Mouse (Mus musculus): Measurements from ENCODE around the gene Itsn1. TPM values are rescaled to one million over a fixed set of nuclear protein-coding genes. Genes with fewer than 3 reads are reported as not detected.

The Itsn1 gene
- polyA plus RNA-seq, 1 experiment from 2014 or later, result 27.6 TPM

GRCm38 (mm10) chr16:91761202-91761601 is 32.1 kb downstream of the Itsn1 start:
- WGBS, result 84% methylated on average over 9 of the region's 9 CpGs
- no peaks in the 10 kb centered on the region; the same call in 1 of the 2 replicates for H3K36me3 ChIP-seq
- H3K4me3 ChIP-seq (replicated peaks), result no peak overlapping the region
- no peak overlapping the region for H3K9ac ChIP-seq
- H3K4me1 ChIP-seq, result peaks cover 39% of the 10 kb centered on the region
- H3K9me3 ChIP-seq (replicated peaks), result no peaks in the 10 kb centered on the region
- no peak overlapping the region for H3K27ac ChIP-seq
- H3K4me2 ChIP-seq, result no peak overlapping the region
- H3K27me3 ChIP-seq, result no peaks in the 10 kb centered on the region
- ATAC-seq (replicated peaks; ENCODE audit: low FRiP score), result no peak

- Histone ChIP-seq H3K9ac (no peak overlapping the region), H3K27ac (no peak overlapping the region), H3K4me3 (replicated peaks) (no peak overlapping the region), H3K4me2 (no peak overlapping the region), H3K27me3 (no peaks in the 10 kb centered on the region), H3K4me1 (peaks cover 44% of the 10 kb centered on the region), H3K36me3 (no peaks in the 10 kb centered on the region; the same call in 1 of the 2 replicates), H3K9me3 (replicated peaks) (no peaks in the 10 kb centered on the region)
- WGBS, result 64% methylated on average over 3 of the region's 3 CpGs
- no peak for ATAC-seq (replicated peaks; ENCODE audit: low FRiP score)
Observed at GRCm38 (mm10) chr16:91761761-91762160, 32.7 kb downstream of the Itsn1 start.

GRCm38 (mm10) chr16:91762476-91762875 is 33.4 kb downstream of the Itsn1 start:
- Histone ChIP-seq H3K4me2 (no peak overlapping the region), H3K4me3 (replicated peaks) (no peak overlapping the region), H3K9ac (no peak overlapping the region), H3K36me3 (no peaks in the 10 kb centered on the region; the same call in 1 of the 2 replicates), H3K27ac (no peak overlapping the region), H3K27me3 (no peaks in the 10 kb centered on the region), H3K9me3 (replicated peaks) (no peaks in the 10 kb centered on the region), H3K4me1 (peaks cover 52% of the 10 kb centered on the region)
- no peak for ATAC-seq (replicated peaks; ENCODE audit: low FRiP score)
- 52% methylated on average over 7 of the region's 7 CpGs for WGBS

- Histone ChIP-seq H3K9ac (no peak overlapping the region), H3K27ac (no peak overlapping the region), H3K4me2 (no peak overlapping the region), H3K36me3 (no peaks in the 10 kb centered on the region; the same call in 1 of the 2 replicates), H3K27me3 (no peaks in the 10 kb centered on the region), H3K9me3 (replicated peaks) (no peaks in the 10 kb centered on the region), H3K4me3 (replicated peaks) (no peak overlapping the region), H3K4me1 (peaks cover 53% of the 10 kb centered on the region)
- ATAC-seq (replicated peaks; ENCODE audit: low FRiP score), result no peak
- WGBS, result 58% methylated on average over 6 of the region's 6 CpGs
Observed at GRCm38 (mm10) chr16:91763975-91764374, 34.9 kb downstream of the Itsn1 start.

GRCm38 (mm10) chr16:91764414-91764813 is 35.3 kb downstream of the Itsn1 start:
- Histone ChIP-seq H3K27me3 (no peaks in the 10 kb centered on the region), H3K9me3 (replicated peaks) (no peaks in the 10 kb centered on the region), H3K4me2 (no peak overlapping the region), H3K9ac (no peak overlapping the region), H3K36me3 (peaks cover 3% of the 10 kb centered on the region), H3K4me1 (peaks cover 53% of the 10 kb centered on the region), H3K4me3 (replicated peaks) (no peak overlapping the region), H3K27ac (no peak overlapping the region)
- WGBS, result 76% methylated on average over 6 of the region's 6 CpGs
- no peak for ATAC-seq (replicated peaks; ENCODE audit: low FRiP score)

- H3K4me2 ChIP-seq, result no peak overlapping the region
- H3K9me3 ChIP-seq (replicated peaks), result no peaks in the 10 kb centered on the region
- H3K27ac ChIP-seq, result no peak overlapping the region
- no peak for ATAC-seq (replicated peaks; ENCODE audit: low FRiP score)
- H3K36me3 ChIP-seq, result peaks cover 3% of the 10 kb centered on the region
- peaks cover 49% of the 10 kb centered on the region for H3K4me1 ChIP-seq
- no peak overlapping the region for H3K4me3 ChIP-seq (replicated peaks)
- WGBS, result 90% methylated on average over 15 of the region's 15 CpGs
- no peaks in the 10 kb centered on the region for H3K27me3 ChIP-seq
- no peak overlapping the region for H3K9ac ChIP-seq
Observed at GRCm38 (mm10) chr16:91765121-91765815, 36.2 kb downstream of the Itsn1 start.

GRCm38 (mm10) chr16:91765816-91766210 is 36.7 kb downstream of the Itsn1 start:
- Histone ChIP-seq H3K4me1 (peaks cover 51% of the 10 kb centered on the region), H3K9ac (no peak overlapping the region), H3K36me3 (peaks cover 3% of the 10 kb centered on the region; the same call in 1 of the 2 replicates), H3K27ac (no peak overlapping the region), H3K9me3 (replicated peaks) (no peaks in the 10 kb centered on the region), H3K4me2 (no peak overlapping the region), H3K4me3 (replicated peaks) (no peak overlapping the region), H3K27me3 (no peaks in the 10 kb centered on the region)
- WGBS, result 93% methylated on average over 15 of the region's 15 CpGs
- ATAC-seq (replicated peaks; ENCODE audit: low FRiP score), result no peak

- ATAC-seq (replicated peaks; ENCODE audit: low FRiP score), result no peak
- no peak overlapping the region for H3K4me3 ChIP-seq (replicated peaks)
- WGBS, result 82% methylated on average over 11 of the region's 11 CpGs
- H3K4me1 ChIP-seq, result peaks cover 43% of the 10 kb centered on the region
- no peak overlapping the region for H3K9ac ChIP-seq
- H3K4me2 ChIP-seq, result no peak overlapping the region
- H3K27ac ChIP-seq, result no peak overlapping the region
- H3K27me3 ChIP-seq, result no peaks in the 10 kb centered on the region
- no peaks in the 10 kb centered on the region for H3K9me3 ChIP-seq (replicated peaks)
- peaks cover 3% of the 10 kb centered on the region; the same call in 1 of the 2 replicates for H3K36me3 ChIP-seq
Observed at GRCm38 (mm10) chr16:91767165-91767701, 38.2 kb downstream of the Itsn1 start.

- Histone ChIP-seq H3K27ac (no peak overlapping the region), H3K27me3 (no peaks in the 10 kb centered on the region), H3K36me3 (peaks cover 3% of the 10 kb centered on the region; the same call in 1 of the 2 replicates), H3K4me3 (replicated peaks) (no peak overlapping the region), H3K4me2 (no peak overlapping the region), H3K9me3 (replicated peaks) (no peaks in the 10 kb centered on the region), H3K9ac (no peak overlapping the region), H3K4me1 (peaks cover 39% of the 10 kb centered on the region)
- ATAC-seq (replicated peaks; ENCODE audit: low FRiP score), result no peak
- 96% methylated on average over 6 of the region's 6 CpGs for WGBS
Observed at GRCm38 (mm10) chr16:91768586-91768985, 39.5 kb downstream of the Itsn1 start.

- 88% methylated on average over 5 of the region's 5 CpGs for WGBS
- Histone ChIP-seq H3K4me1 (peaks cover 30% of the 10 kb centered on the region), H3K4me2 (no peak overlapping the region), H3K9ac (no peak overlapping the region), H3K9me3 (replicated peaks) (no peaks in the 10 kb centered on the region), H3K27ac (0 out of 2 replicates have a peak overlapping the region, but pooled peaks have one; percentile 24), H3K27me3 (no peaks in the 10 kb centered on the region), H3K4me3 (replicated peaks) (no peak overlapping the region), H3K36me3 (peaks cover 3% of the 10 kb centered on the region; the same call in 1 of the 2 replicates)
- no peak for ATAC-seq (replicated peaks; ENCODE audit: low FRiP score)
Observed at GRCm38 (mm10) chr16:91769911-91770310, 40.8 kb downstream of the Itsn1 start.

GRCm38 (mm10) chr16:91770662-91771061 is 41.6 kb downstream of the Itsn1 start:
- Histone ChIP-seq H3K27me3 (no peaks in the 10 kb centered on the region), H3K4me1 (peaks cover 29% of the 10 kb centered on the region), H3K9ac (no peak overlapping the region), H3K27ac (no peak overlapping the region), H3K36me3 (peaks cover 3% of the 10 kb centered on the region; the same call in 1 of the 2 replicates), H3K4me2 (no peak overlapping the region), H3K9me3 (replicated peaks) (no peaks in the 10 kb centered on the region), H3K4me3 (replicated peaks) (no peak overlapping the region)
- whole genome bisulfite sequencing, result 76% methylated on average over 5 of the region's 5 CpGs
- no peak for ATAC-seq (replicated peaks; ENCODE audit: low FRiP score)

- peaks cover 3% of the 10 kb centered on the region; the same call in 1 of the 2 replicates for H3K36me3 ChIP-seq
- H3K4me2 ChIP-seq, result no peak overlapping the region
- ATAC-seq (replicated peaks; ENCODE audit: low FRiP score), result no peak
- 84% methylated on average over 6 of the region's 6 CpGs for WGBS
- no peaks in the 10 kb centered on the region for H3K9me3 ChIP-seq (replicated peaks)
- H3K27me3 ChIP-seq, result no peaks in the 10 kb centered on the region
- no peak overlapping the region for H3K9ac ChIP-seq
- no peak overlapping the region for H3K27ac ChIP-seq
- peaks cover 25% of the 10 kb centered on the region for H3K4me1 ChIP-seq
- no peak overlapping the region for H3K4me3 ChIP-seq (replicated peaks)
Observed at GRCm38 (mm10) chr16:91771334-91771733, 42.3 kb downstream of the Itsn1 start.
